Mouse (Mus musculus): Measurements from ENCODE around the gene Tcf7.

- TF ChIP-seq GATA1 (IDR thresholded peaks at IDR 0.05; ENCODE audit: borderline replicate concordance, low read length) (no peak), FLI1 (IDR thresholded peaks at IDR 0.05; ENCODE audit: low read length) (no peak)
Observed at GRCm38 (mm10) chr11:52267271-52267670, 15.5 kb downstream of the Tcf7 start.

Measured in megakaryocyte, embryonic 14.5 days (primary cell).